Mouse (Mus musculus) spleen, adult 2 months (tissue): ENCODE measurements at regions not wholly inside any gene's neighbourhood (a gene's known extent, or its start where the extent isn't known, plus 50 kb on each side); places are given as distances from the start of the nearest gene placed in this dataset.

ENCODE experiments used
- CTCF ChIP-seq: fragments of 200-500 bp; IDR thresholded peaks from 2 replicates; pipeline ENCODE4 v1.5.1; 2011; ENCODE audit warnings: mild to moderate bottlenecking, inconsistent platforms; ENCODE audit not compliant: insufficient read depth, insufficient read length, insufficient replicate concordance; ENCODE audit errors: extremely low read depth
- POLR2A ChIP-seq: fragments of 200-500 bp; IDR thresholded peaks from 2 replicates; pipeline ENCODE4 v1.6.1; 2011; ENCODE audit warnings: low read depth, low read length, inconsistent platforms

DNA sequence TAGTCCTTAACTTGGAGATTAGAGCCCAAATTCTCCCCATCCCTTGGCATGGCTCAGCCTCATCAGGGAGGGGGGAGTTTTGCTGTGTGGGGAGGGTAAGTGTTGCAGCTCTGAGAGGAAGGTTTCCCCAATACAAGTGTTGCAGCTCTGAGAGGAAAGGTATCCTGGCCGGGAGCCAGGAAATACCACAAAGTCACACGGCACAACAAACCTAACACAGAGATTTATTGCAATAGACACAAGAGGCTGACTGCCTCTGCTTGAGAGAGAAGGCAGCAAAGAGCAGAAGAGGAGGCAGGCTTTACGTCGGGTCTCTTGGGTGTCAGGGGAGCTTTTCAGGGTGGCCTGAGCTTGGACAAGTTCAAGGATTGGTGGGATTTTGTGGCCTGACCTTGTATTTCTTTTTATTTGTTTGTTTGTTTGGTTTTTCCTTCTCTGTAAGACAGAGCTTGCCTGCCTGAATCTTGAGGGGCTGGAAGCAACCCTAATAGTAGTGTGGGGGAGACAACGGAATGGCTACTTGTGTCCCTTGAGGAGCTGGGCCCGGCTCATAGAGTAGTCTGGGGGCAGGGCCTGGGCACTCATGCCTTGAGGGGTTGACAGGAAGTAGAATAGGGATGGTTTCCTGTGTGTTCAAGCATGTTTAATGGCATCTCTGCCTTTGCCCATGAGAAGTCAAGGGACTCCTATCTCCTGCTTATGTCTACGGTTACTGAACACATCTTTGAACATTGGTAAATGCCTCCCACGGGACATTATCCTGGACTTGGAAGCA lies 302.3 kb downstream of the 4933412E24Rik start:
- TF ChIP-seq POLR2A (no peak), CTCF (no peak)
